13 mouse cellular contexts compared by ENCODE assay signal in the genomic region with DNA sequence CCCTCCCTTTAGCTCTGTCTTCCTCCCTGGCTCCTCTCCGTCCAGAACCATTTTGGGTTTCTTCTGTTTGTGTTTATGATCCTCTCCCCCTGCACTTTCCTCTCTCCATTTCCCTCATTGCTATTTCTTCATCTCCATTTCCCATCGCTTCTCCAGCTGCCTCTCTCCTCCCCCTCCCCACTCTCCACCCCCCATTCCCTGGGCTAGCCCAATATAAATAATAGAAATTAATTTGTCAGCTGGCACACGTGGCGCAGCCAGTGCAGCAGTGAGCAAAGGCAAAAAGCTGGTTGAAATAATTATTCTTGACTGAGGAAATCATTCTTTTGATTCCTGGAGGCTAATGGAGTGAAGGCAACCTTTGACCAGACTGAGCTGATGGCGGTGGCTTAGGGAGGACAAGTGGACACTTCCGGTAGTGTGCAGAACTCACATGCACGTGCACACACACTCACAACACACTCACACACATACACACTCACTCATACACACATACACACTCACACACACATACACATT. TPM values are rescaled to one million over a fixed set of nuclear protein-coding genes. Genes with fewer than 3 reads are reported as not detected.
A peak's percentile ranks its signal among the peaks of the same experiment; 100 is the strongest.
DNase-seq lines count a peak whose midpoint lies in the region; ATAC-seq lines count a peak whose summit lies in the region.
"Had no signal": no experiment of that assay in that cellular context is flagged by ENCODE, and none has a peak within 500 bp of the region (broad histone marks: within the 10 kb centered on the region; RNA-seq: fewer than 3 reads in every experiment).

Gene Mdga1 (minus strand): TSS at position 51 of the 519 bp plus-strand sequence.

- no peak within 1 kb of the TSS for H3K4me2 ChIP-seq in midbrain, embryonic 13.5 days (replicated peaks)
- H3K4me2 ChIP-seq in liver, embryonic 12.5 days, result no peak within 1 kb of the TSS
- H3K4me2 ChIP-seq: limb, embryonic 15.5 days had no signal

- ATAC-seq in hematopoietic stem cell, adult 5-6 weeks (replicated peaks in 1 of 2; ENCODE audit: insufficient read depth in 1 of 2, low FRiP score in 2 of 2, low TSS enrichment in 1 of 2, low read depth in 1 of 2, poor library complexity in 2 of 2, severe bottlenecking in 2 of 2), result no peak
- no peak for ATAC-seq in midbrain, embryonic 13.5 days
- ATAC-seq in cerebellum, adult (ENCODE audit: insufficient number of reproducible peaks, low FRiP score, low TSS enrichment), result no peak
- no peak for ATAC-seq in liver, embryonic 12.5 days
- ATAC-seq: forebrain, embryonic 14.5 days; intestine, embryonic 16.5 days had no signal

- H3K27me3 ChIP-seq in midbrain, embryonic 13.5 days, result no peaks in the 10 kb centered on the region
- H3K27me3 ChIP-seq in liver, embryonic 12.5 days (replicated peaks), result peaks cover 46% of the 10 kb centered on the region

- peaks cover 32% of the 10 kb centered on the region for H3K4me1 ChIP-seq in midbrain, embryonic 13.5 days (replicated peaks)
- no peaks in the 10 kb centered on the region for H3K4me1 ChIP-seq in liver, embryonic 12.5 days

- no peak within 1 kb of the TSS for H3K4me3 ChIP-seq in midbrain, embryonic 13.5 days (replicated peaks)
- no peak within 1 kb of the TSS for H3K4me3 ChIP-seq in liver, embryonic 12.5 days
- H3K4me3 ChIP-seq: limb, embryonic 15.5 days had no signal

- H3K36me3 ChIP-seq in midbrain, embryonic 13.5 days, result no peaks in the 10 kb centered on the region
- no peaks in the 10 kb centered on the region for H3K36me3 ChIP-seq in liver, embryonic 12.5 days
- H3K36me3 ChIP-seq: limb, embryonic 15.5 days had no signal

- no peak for DNase-seq in layer of hippocampus, adult 18-20 months (ENCODE audit: low spot score in 2 of 2)
- no peak for DNase-seq in layer of hippocampus, adult 9-11 months
- no peak for DNase-seq in gastrocnemius, adult 8-10 months (ENCODE audit: low spot score in 2 of 2)
- DNase-seq: adrenal gland, postnatal 10 days; cerebellum, adult 9-11 months; lung, postnatal 4 days had no signal

- peak within 1 kb of the TSS; percentile 48; the same call in 1 of the 2 replicates for H3K27ac ChIP-seq in midbrain, embryonic 13.5 days
- H3K27ac ChIP-seq in liver, embryonic 12.5 days, result no peak within 1 kb of the TSS
- H3K27ac ChIP-seq: limb, embryonic 15.5 days had no signal

- no peaks in the 10 kb centered on the region for H3K9me3 ChIP-seq in midbrain, embryonic 13.5 days
- H3K9me3 ChIP-seq in liver, embryonic 12.5 days (replicated peaks), result no peaks in the 10 kb centered on the region
- H3K9me3 ChIP-seq: limb, embryonic 15.5 days had no signal

- 69% methylated on average over 7 of the region's 7 CpGs for WGBS in midbrain, embryonic 13.5 days
- 64% methylated on average over 7 of the region's 7 CpGs for WGBS in liver, embryonic 12.5 days (ENCODE audit: insufficient replicate concordance)

- H3K9ac ChIP-seq in midbrain, embryonic 13.5 days (replicated peaks), result no peak within 1 kb of the TSS
- no peak within 1 kb of the TSS for H3K9ac ChIP-seq in liver, embryonic 12.5 days
- H3K9ac ChIP-seq: limb, embryonic 15.5 days had no signal

RNA-seq across cellular contexts. Expression of gene Mdga1, which starts in this region (rescaled TPM):
- total RNA-seq in layer of hippocampus, adult 18-20 months (2021), result 10 to 100 TPM; 53.8 to 63.8 TPM
- total RNA-seq in gastrocnemius, adult 8-10 months (2022), result 10 to 100 TPM; 12.1 to 28.3 (median 24.5) TPM
- 26.6 and 32.5 TPM in 2 replicates for total RNA-seq in hematopoietic stem cell, adult 5-6 weeks (2017)
- polyA plus RNA-seq in midbrain, embryonic 13.5 days (2015; fragmentation: Nextera tagmentation; extraction: Ambion mirVana), result 11.7 and 14.7 TPM in 2 replicates
- polyA plus RNA-seq in liver, embryonic 12.5 days (2016; fragmentation: Nextera tagmentation; extraction: Ambion mirVana), result 1.7 TPM in 2 replicates
